Mouse (Mus musculus): ENCODE measurements around the gene Gm42906. TPM values are rescaled to one million over a fixed set of nuclear protein-coding genes. Genes with fewer than 3 reads are reported as not detected.

Gm42906 gene
- polyA plus RNA-seq, 1 experiment from 2014 or later = not detected

DNA sequence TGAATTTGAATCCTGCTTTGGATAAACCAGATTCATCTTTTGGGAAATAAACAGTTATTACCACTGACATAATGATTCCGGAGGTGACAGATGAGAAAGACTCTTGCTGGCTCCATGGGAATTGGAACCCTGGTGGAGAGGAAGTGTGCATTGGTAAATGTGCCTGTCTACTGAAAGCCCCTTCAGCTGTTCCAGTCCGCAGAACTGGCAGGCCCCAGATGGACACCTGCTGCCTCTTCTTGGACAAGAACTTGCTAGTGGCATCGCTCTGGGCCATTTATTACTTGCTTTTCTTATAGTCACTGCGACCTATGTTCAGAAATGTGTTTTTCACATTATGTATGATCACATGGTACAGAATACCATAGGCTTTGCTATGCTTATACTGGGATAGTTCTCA lies 197.5 kb downstream of the Gm42906 start:
- WGBS = 87% methylated on average over 4 of the region's 4 CpGs
- H3K9ac ChIP-seq = no peak overlapping the region
- no peak overlapping the region for H3K27ac ChIP-seq (ENCODE audit: low read depth)
- H3K27me3 ChIP-seq (ENCODE audit: insufficient read depth, low read length) = peaks cover 6% of the 10 kb centered on the region; the same call in 1 of the 2 replicates
- no peaks in the 10 kb centered on the region for H3K9me3 ChIP-seq (ENCODE audit: low read depth, low read length)
- ATAC-seq (ENCODE audit: insufficient read depth) (no peak), DNase-seq (no peak)
- H3K4me3 ChIP-seq (ENCODE audit: low read depth, low read length) = no peak overlapping the region
- H3K4me1 ChIP-seq (ENCODE audit: insufficient read depth) = peaks cover 5% of the 10 kb centered on the region
- H3K36me3 ChIP-seq (ENCODE audit: insufficient read depth) = no peaks in the 10 kb centered on the region
- no peak overlapping the region for H3K4me2 ChIP-seq
- no peak for TF ChIP-seq CTCF (IDR thresholded peaks at IDR 0.05; ENCODE audit: low read depth)

DNA sequence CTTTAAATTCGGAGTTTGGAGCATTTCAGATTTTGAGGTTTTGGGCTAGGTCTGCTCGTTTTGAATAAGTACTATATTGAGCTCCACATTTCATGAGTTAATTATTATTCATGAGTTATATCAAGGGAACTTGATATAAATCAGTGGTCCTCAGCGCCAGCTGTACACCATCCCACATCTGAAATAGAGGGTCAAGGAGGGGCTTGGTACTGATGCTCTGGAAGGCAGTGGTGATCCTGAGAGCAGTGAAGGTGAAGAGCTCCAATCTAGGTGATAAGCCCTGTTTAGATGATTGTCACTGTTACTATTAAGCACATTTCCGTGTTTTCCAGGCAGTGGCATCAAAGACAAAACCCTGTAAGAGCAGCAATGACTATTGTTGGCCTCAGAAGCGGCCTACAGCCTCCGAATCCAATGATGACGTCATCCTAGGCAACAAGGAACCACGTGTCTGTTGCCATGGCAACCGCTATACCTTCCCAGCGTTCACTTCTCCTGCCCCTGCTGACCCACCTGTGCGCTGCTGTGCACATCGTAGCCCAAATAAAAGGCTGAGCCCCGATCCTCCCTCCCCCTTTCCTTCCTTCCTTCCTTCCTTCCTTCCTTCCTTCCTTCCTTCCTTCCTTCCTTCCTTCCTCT lies 199.5 kb downstream of the Gm42906 start:
- H3K27ac ChIP-seq (ENCODE audit: low read depth) = no peak overlapping the region
- TF ChIP-seq CTCF (IDR thresholded peaks at IDR 0.05; ENCODE audit: low read depth) = no peak
- no peaks in the 10 kb centered on the region for H3K9me3 ChIP-seq (ENCODE audit: low read depth, low read length)
- no peak overlapping the region for H3K4me3 ChIP-seq (ENCODE audit: low read depth, low read length)
- peaks cover 5% of the 10 kb centered on the region for H3K4me1 ChIP-seq (ENCODE audit: insufficient read depth)
- no peak overlapping the region for H3K9ac ChIP-seq
- ATAC-seq (ENCODE audit: insufficient read depth) (no peak), DNase-seq (no peak)
- no peak overlapping the region for H3K4me2 ChIP-seq
- no peaks in the 10 kb centered on the region for H3K36me3 ChIP-seq (ENCODE audit: insufficient read depth)
- WGBS = 66% methylated on average over 13 of the region's 13 CpGs
- H3K27me3 ChIP-seq (ENCODE audit: insufficient read depth, low read length) = peaks cover 6% of the 10 kb centered on the region; the same call in 1 of the 2 replicates

DNA sequence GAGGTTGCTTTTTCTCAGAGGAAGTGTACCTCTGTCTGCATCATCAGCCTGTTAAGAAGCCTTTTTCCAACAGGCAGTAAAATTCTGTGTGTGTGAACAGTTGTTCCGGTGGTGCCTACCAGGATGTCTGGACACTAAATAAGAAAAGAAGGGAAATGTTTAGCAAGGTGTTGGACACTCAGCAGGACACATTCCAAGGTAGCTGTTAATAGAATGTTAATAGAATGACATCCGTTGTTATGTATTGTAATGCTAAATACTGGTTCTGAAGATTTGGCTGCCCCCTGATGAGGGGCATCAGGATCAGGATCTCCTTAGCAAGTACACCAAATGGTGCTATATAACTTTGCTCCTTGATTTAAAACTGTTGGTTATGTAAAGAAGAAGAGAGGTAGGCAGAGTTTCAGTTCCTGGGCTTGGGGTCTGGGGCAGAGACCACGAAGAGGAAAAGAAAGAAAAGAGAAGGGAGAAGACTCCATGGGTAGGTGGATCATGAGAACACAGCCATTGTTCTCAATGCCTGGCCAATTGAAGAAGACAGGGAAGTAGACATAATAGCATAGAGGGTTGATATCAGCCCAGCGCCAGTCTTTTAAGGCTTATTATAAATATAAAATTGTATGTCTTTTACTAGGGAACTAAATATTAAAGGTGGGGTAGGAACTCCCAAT lies 204.1 kb downstream of the Gm42906 start:
- Histone ChIP-seq H3K4me1 (ENCODE audit: insufficient read depth) (no peaks in the 10 kb centered on the region), H3K4me2 (no peak overlapping the region), H3K9me3 (ENCODE audit: low read depth, low read length) (no peaks in the 10 kb centered on the region), H3K9ac (no peak overlapping the region), H3K27me3 (ENCODE audit: insufficient read depth, low read length) (no peaks in the 10 kb centered on the region), H3K36me3 (ENCODE audit: insufficient read depth) (no peaks in the 10 kb centered on the region), H3K27ac (ENCODE audit: low read depth) (no peak overlapping the region), H3K4me3 (ENCODE audit: low read depth, low read length) (no peak overlapping the region)
- TF ChIP-seq CTCF (IDR thresholded peaks at IDR 0.05; ENCODE audit: low read depth) = no peak
- DNase-seq (no peak), ATAC-seq (ENCODE audit: insufficient read depth) (no peak)
- WGBS = 67% methylated on average over 4 of the region's 4 CpGs

DNA sequence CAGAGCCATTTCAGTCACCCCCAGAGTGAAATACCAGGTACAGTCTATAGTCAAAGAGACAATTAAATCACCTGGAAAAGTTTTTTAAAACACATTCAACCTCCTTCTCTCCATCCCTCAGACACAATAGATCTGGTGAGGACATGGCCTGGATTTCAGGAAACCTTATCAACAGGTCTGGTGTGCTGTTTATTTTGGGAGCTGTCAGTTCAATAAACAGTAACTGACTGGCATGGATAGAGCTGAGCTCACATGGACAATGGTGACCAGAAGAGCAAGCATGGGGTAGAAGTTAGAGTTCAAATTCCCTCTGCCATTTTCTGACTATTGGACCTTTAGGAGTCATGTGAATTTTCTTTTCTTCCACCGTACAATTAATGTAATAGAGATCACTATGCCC lies 205.2 kb downstream of the Gm42906 start:
- 91% methylated on average over 1 of the region's 1 CpGs for WGBS
- H3K9me3 ChIP-seq (ENCODE audit: low read depth, low read length) = no peaks in the 10 kb centered on the region
- no peak overlapping the region for H3K4me3 ChIP-seq (ENCODE audit: low read depth, low read length)
- no peak overlapping the region for H3K4me2 ChIP-seq
- no peak overlapping the region for H3K27ac ChIP-seq (ENCODE audit: low read depth)
- no peaks in the 10 kb centered on the region for H3K36me3 ChIP-seq (ENCODE audit: insufficient read depth)
- no peaks in the 10 kb centered on the region for H3K27me3 ChIP-seq (ENCODE audit: insufficient read depth, low read length)
- H3K9ac ChIP-seq = no peak overlapping the region
- ATAC-seq (ENCODE audit: insufficient read depth) (no peak), DNase-seq (no peak)
- no peak for TF ChIP-seq CTCF (IDR thresholded peaks at IDR 0.05; ENCODE audit: low read depth)
- H3K4me1 ChIP-seq (ENCODE audit: insufficient read depth) = no peaks in the 10 kb centered on the region

DNA sequence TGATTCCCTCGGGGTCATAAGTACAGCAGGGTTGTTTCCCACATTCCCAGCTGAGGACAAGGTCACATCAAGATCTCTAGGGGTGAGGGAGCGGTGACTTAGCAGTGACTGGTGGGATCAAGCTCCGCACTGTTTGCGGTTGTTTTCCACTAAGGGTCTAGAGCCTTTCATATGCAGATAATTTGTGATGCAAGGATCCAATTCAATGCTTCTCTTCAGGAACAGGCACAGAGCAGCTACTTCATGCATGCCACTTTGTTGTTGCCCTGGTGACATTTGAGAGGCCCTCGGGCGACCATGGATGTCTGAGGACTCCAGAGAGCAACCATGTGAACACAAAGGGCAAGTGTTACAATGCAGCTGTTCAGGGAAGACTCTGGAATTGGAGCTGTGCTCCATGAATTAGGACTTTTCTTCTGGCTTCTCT lies 209.3 kb downstream of the Gm42906 start:
- Histone ChIP-seq H3K36me3 (ENCODE audit: insufficient read depth) (no peaks in the 10 kb centered on the region), H3K4me1 (ENCODE audit: insufficient read depth) (no peaks in the 10 kb centered on the region), H3K9me3 (ENCODE audit: low read depth, low read length) (no peaks in the 10 kb centered on the region), H3K27ac (ENCODE audit: low read depth) (no peak overlapping the region), H3K4me2 (no peak overlapping the region), H3K9ac (no peak overlapping the region), H3K27me3 (ENCODE audit: insufficient read depth, low read length) (no peaks in the 10 kb centered on the region), H3K4me3 (ENCODE audit: low read depth, low read length) (no peak overlapping the region)
- no peak for DNase-seq
- 54% methylated on average over 6 of the region's 6 CpGs for WGBS
- TF ChIP-seq CTCF (IDR thresholded peaks at IDR 0.05; ENCODE audit: low read depth) = no peak
- ATAC-seq (ENCODE audit: insufficient read depth) = no peak

DNA sequence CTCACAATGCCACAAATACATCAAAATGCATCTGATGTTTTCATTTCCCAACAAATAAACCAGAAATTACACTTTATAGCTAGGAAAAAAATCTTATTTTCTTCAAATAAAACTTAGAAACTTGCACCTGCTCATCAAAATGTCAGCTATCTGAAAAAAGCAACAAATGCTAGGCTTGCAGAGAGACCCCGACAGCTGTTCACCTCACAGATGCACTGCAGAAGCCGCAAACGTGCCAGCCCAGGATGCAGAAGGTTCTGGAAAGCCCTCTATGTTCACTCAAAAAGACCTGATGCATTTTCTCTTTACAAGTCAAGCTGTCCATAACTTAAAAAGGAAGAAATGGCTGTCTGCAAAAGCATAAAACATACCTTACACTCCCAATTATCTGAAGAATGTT lies 214.9 kb downstream of the Gm42906 start:
- Histone ChIP-seq H3K4me3 (ENCODE audit: low read depth, low read length) (no peak overlapping the region), H3K4me1 (ENCODE audit: insufficient read depth) (no peaks in the 10 kb centered on the region), H3K9me3 (ENCODE audit: low read depth, low read length) (no peaks in the 10 kb centered on the region), H3K4me2 (no peak overlapping the region), H3K27ac (ENCODE audit: low read depth) (no peak overlapping the region), H3K27me3 (ENCODE audit: insufficient read depth, low read length) (no peaks in the 10 kb centered on the region), H3K36me3 (ENCODE audit: insufficient read depth) (no peaks in the 10 kb centered on the region), H3K9ac (no peak overlapping the region)
- ATAC-seq (ENCODE audit: insufficient read depth) (no peak), DNase-seq (no peak)
- 67% methylated on average over 3 of the region's 3 CpGs for WGBS
- TF ChIP-seq CTCF (IDR thresholded peaks at IDR 0.05; ENCODE audit: low read depth) = no peak

DNA sequence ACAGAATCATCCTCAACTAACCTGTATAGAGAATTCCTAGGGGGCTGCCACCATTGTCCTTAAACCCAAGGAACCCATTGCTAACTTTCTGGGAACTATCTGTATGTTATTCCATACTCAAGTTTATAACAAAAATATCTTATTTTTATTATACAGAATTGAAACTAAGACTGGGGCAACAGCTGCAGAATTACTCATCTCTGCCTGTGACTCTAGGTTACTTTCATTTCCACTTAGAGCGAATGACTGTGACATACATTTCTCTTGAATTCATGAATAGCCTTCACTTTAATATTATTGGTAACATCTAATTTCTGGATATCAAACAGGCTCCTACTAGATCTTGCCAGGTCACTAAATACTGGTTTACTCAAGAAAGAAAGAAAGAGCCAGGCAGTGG lies 217.1 kb downstream of the Gm42906 start:
- WGBS = 94% methylated on average over 1 of the region's 1 CpGs
- H3K4me2 ChIP-seq = no peak overlapping the region
- no peak overlapping the region for H3K27ac ChIP-seq (ENCODE audit: low read depth)
- no peak for DNase-seq
- no peak overlapping the region for H3K4me3 ChIP-seq (ENCODE audit: low read depth, low read length)
- TF ChIP-seq CTCF (IDR thresholded peaks at IDR 0.05; ENCODE audit: low read depth) = no peak
- no peak for ATAC-seq (ENCODE audit: insufficient read depth)
- H3K4me1 ChIP-seq (ENCODE audit: insufficient read depth) = no peaks in the 10 kb centered on the region
- H3K36me3 ChIP-seq (ENCODE audit: insufficient read depth) = no peaks in the 10 kb centered on the region
- H3K27me3 ChIP-seq (ENCODE audit: insufficient read depth, low read length) = no peaks in the 10 kb centered on the region
- H3K9me3 ChIP-seq (ENCODE audit: low read depth, low read length) = no peaks in the 10 kb centered on the region
- H3K9ac ChIP-seq = no peak overlapping the region

Data from lung, embryonic 14.5 days (tissue).